Mouse (Mus musculus) MEL (cell line): ENCODE data around the gene Tubb5. TPM values are rescaled to one million over a fixed set of nuclear protein-coding genes. Genes with fewer than 3 reads are reported as not detected.

Experiments
- DNase-seq: peaks from one replicate; pipeline ENCODE4 v3.0.0; 2011; ENCODE audit warnings: low read depth, low spot score
- H3K27ac ChIP-seq: 2 replicates; pipeline ENCODE4 v1.5.1; 2012; ENCODE audit warnings: low read depth, mild to moderate bottlenecking, control low read depth, low read length, moderate library complexity; ENCODE audit not compliant: control insufficient read depth
- H3K27me3 ChIP-seq, 2 experiments: fragments of 150-350 bp in 1 of 2; sonication (generic) in 1 of 2; 2 replicates each; pipeline ENCODE4 v1.6.1; 2012; ENCODE audit warnings: low read length in 2 of 2, mild to moderate bottlenecking in 2 of 2, improper control_type of control experiment in 1 of 2, moderate library complexity in 1 of 2; ENCODE audit not compliant: insufficient read depth in 2 of 2, control insufficient read depth in 1 of 2
- H3K36me3 ChIP-seq, 2 experiments: 2 replicates each; pipeline ENCODE4 v1.6.1; 2012 to 2014; ENCODE audit warnings: low read length in 2 of 2, improper control_type of control experiment in 1 of 2, inconsistent platforms in 1 of 2, mild to moderate bottlenecking in 1 of 2; ENCODE audit not compliant: insufficient read depth in 2 of 2, control insufficient read depth in 1 of 2
- H3K4me1 ChIP-seq, 2 experiments: fragments of 150-350 bp in 1 of 2; sonication (generic) in 1 of 2; 2 replicates each; pipeline ENCODE4 v1.6.1; 2012; ENCODE audit warnings: low read length in 2 of 2, improper control_type of control experiment in 1 of 2, mild to moderate bottlenecking in 1 of 2; ENCODE audit not compliant: insufficient read depth in 2 of 2, control insufficient read depth in 1 of 2
- H3K4me3 ChIP-seq, 2 experiments: fragments of 150-350 bp in 1 of 2; sonication (generic) in 1 of 2; 2 replicates each; pipeline ENCODE4 v1.5.1; 2012; ENCODE audit warnings: low read depth in 2 of 2, low read length in 2 of 2, mild to moderate bottlenecking in 2 of 2, moderate library complexity in 2 of 2, control low read depth in 1 of 2, improper control_type of control experiment in 1 of 2; ENCODE audit not compliant: control insufficient read depth in 1 of 2, insufficient read depth in 1 of 2
- H3K79me2 ChIP-seq: 2 replicates; pipeline ENCODE4 v1.6.1; 2012; ENCODE audit warnings: mild to moderate bottlenecking, low read length, moderate library complexity; ENCODE audit not compliant: control insufficient read depth, poor library complexity, insufficient read depth
- H3K9ac ChIP-seq: 2 replicates; pipeline ENCODE4 v1.6.1; 2012; ENCODE audit warnings: low read depth, mild to moderate bottlenecking, control low read depth, low read length, moderate library complexity; ENCODE audit not compliant: control insufficient read depth, poor library complexity, severe bottlenecking
- H3K9me3 ChIP-seq: fragments of 150-350 bp; sonication (generic); replicated peaks from 2 replicates; pipeline ENCODE4 v1.6.1; 2012; ENCODE audit warnings: mild to moderate bottlenecking, low read length, improper control_type of control experiment, moderate library complexity; ENCODE audit not compliant: insufficient read depth
- CHD1 ChIP-seq: IDR thresholded peaks from 2 replicates; pipeline ENCODE4 v1.6.1; 2012; ENCODE audit warnings: low read depth, mild to moderate bottlenecking, inconsistent platforms, low read length, improper control_type of control experiment
- E2F4 ChIP-seq: IDR thresholded peaks from 2 replicates; pipeline ENCODE4 v1.6.1; 2011; ENCODE audit warnings: low read depth, low read length, improper control_type of control experiment, borderline replicate concordance
- EP300 ChIP-seq, 2 experiments: IDR thresholded peaks; 2 replicates each; pipeline ENCODE4 v1.6.1; 2011; ENCODE audit warnings: improper control_type of control experiment in 2 of 2, low read length in 2 of 2, low read depth in 1 of 2, mild to moderate bottlenecking in 1 of 2
- GABPA ChIP-seq: IDR thresholded peaks from 2 replicates; pipeline ENCODE4 v1.6.1; 2012; ENCODE audit warnings: low read depth, mild to moderate bottlenecking, inconsistent platforms, low read length, improper control_type of control experiment, moderate library complexity
- GATA1 ChIP-seq: IDR thresholded peaks from 2 replicates; pipeline ENCODE4 v1.6.1; 2011; ENCODE audit warnings: low read depth, low read length, improper control_type of control experiment
- HCFC1 ChIP-seq: IDR thresholded peaks from 2 replicates; pipeline ENCODE4 v1.6.1; 2012; ENCODE audit warnings: low read depth, mild to moderate bottlenecking, inconsistent platforms, low read length, improper control_type of control experiment, moderate library complexity
- JUND ChIP-seq: IDR thresholded peaks from 2 replicates; pipeline ENCODE4 v1.6.1; 2011; ENCODE audit warnings: low read depth, mild to moderate bottlenecking, improper control_type of control experiment, low read length
- KAT2A ChIP-seq: conservative IDR thresholded peaks from 2 replicates; pipeline ENCODE4 v1.6.1; 2012; ENCODE audit warnings: low read depth, low read length, improper control_type of control experiment, inconsistent platforms
- MAFK ChIP-seq: IDR thresholded peaks from 2 replicates; pipeline ENCODE4 v1.6.1; 2011; ENCODE audit warnings: low read depth, mild to moderate bottlenecking, low read length, improper control_type of control experiment, borderline replicate concordance
- MEF2A ChIP-seq: IDR thresholded peaks from 2 replicates; pipeline ENCODE4 v1.6.1; 2014; ENCODE audit warnings: low read depth, mild to moderate bottlenecking, inconsistent platforms, low read length, improper control_type of control experiment; ENCODE audit not compliant: poor library complexity, insufficient replicate concordance, severe bottlenecking; ENCODE audit errors: extremely low read depth
- MXI1 ChIP-seq: IDR thresholded peaks from 2 replicates; pipeline ENCODE4 v1.6.1; 2011; ENCODE audit warnings: mild to moderate bottlenecking, low read depth, low read length, improper control_type of control experiment
- NRF1 ChIP-seq: IDR thresholded peaks from 2 replicates; pipeline ENCODE4 v1.6.1; 2014; ENCODE audit warnings: low read depth, mild to moderate bottlenecking, inconsistent platforms, low read length, improper control_type of control experiment, moderate library complexity; ENCODE audit not compliant: poor library complexity, insufficient read depth, severe bottlenecking
- POLR2AphosphoS2 ChIP-seq: IDR thresholded peaks from 2 replicates; pipeline ENCODE4 v1.6.1; 2011; ENCODE audit warnings: low read length, improper control_type of control experiment
- RAD21 ChIP-seq: IDR thresholded peaks from 2 replicates; pipeline ENCODE4 v1.6.1; 2011; ENCODE audit warnings: mild to moderate bottlenecking, low read depth, low read length, improper control_type of control experiment
- SMC3 ChIP-seq: IDR thresholded peaks from 2 replicates; pipeline ENCODE4 v1.6.1; 2011; ENCODE audit warnings: low read depth, low read length, improper control_type of control experiment
- TAL1 ChIP-seq: IDR thresholded peaks from 2 replicates; pipeline ENCODE4 v1.6.1; 2012; ENCODE audit warnings: mild to moderate bottlenecking, inconsistent platforms, low read length, moderate library complexity, mixed read lengths
- TBP ChIP-seq: IDR thresholded peaks from 2 replicates; pipeline ENCODE4 v1.8.0; 2011; ENCODE audit warnings: low read depth, low read length, improper control_type of control experiment
- TCF12 ChIP-seq: IDR thresholded peaks from 2 replicates; pipeline ENCODE4 v1.6.1; 2014; ENCODE audit warnings: low read depth, mild to moderate bottlenecking, inconsistent platforms, low read length, improper control_type of control experiment, moderate library complexity
- UBTF ChIP-seq: IDR thresholded peaks from 2 replicates; pipeline ENCODE4 v1.6.1; 2012; ENCODE audit warnings: low read depth, mild to moderate bottlenecking, inconsistent platforms, low read length, improper control_type of control experiment, moderate library complexity, borderline replicate concordance; ENCODE audit not compliant: insufficient read depth
- polyA plus RNA-seq, 2 experiments: library from polyadenylated mRNA; stranded (reverse) in 1 of 2; unstranded in 1 of 2; fragments of >175 nt in 1 of 2; fragments of >200 nt in 1 of 2; gene quantifications; 2 replicates each; pipeline versions ENCODE4 v1.2.1 to v1.2.4; 2012; ENCODE audit warnings: low replicate concordance in 2 of 2, low read depth in 1 of 2; ENCODE audit not compliant: insufficient read length in 2 of 2, insufficient read depth in 1 of 2, missing spikeins in 1 of 2
- total RNA-seq: library from RNA; depleted of rRNA; stranded (reverse); fragments of 300-350 nt; gene quantifications from 2 replicates; pipeline ENCODE4 v1.2.3, GENCODE M21; 2012

Gene Tubb5
- total and polyA plus RNA-seq, 3 experiments: 1,040 to 1,575 (median 1,137) TPM

GRCm38 (mm10) chr17:35800905-35801304 lies 37.2 kb downstream of the Tubb5 start:
- Histone ChIP-seq H3K9me3 (no peaks in the 10 kb centered on the region), H3K27ac (no peak overlapping the region), H3K4me3 (no peak overlapping the region), H3K27me3 (no peaks in the 10 kb centered on the region), H3K4me1 (peaks cover 7 to 16% of the 10 kb centered on the region in 2 experiments; a peak in 3 of 4 replicates), H3K36me3 (peaks cover 0 to 14% of the 10 kb centered on the region in 2 experiments; a peak in 2 of 4 replicates), H3K79me2 (no peaks in the 10 kb centered on the region), H3K9ac (no peak overlapping the region)
- no peak for TF ChIP-seq NRF1
- TF ChIP-seq SMC3: no peak
- no peak for TF ChIP-seq POLR2AphosphoS2
- TF ChIP-seq TCF12: no peak
- TF ChIP-seq CHD1: no peak
- TF ChIP-seq MEF2A: no peak
- no peak for TF ChIP-seq TAL1
- no peak for TF ChIP-seq UBTF
- no peak for TF ChIP-seq JUND
- TF ChIP-seq KAT2A: no peak
- no peak for TF ChIP-seq GABPA
- TF ChIP-seq HCFC1: no peak
- TF ChIP-seq MAFK: no peak
- TF ChIP-seq MXI1: no peak
- no peak for TF ChIP-seq E2F4
- TF ChIP-seq TBP: no peak
- no peak for TF ChIP-seq RAD21
- no peak for TF ChIP-seq GATA1
- no peak for DNase-seq

GRCm38 (mm10) chr17:35796835-35797234 lies 41.3 kb downstream of the Tubb5 start:
- no peaks in the 10 kb centered on the region for H3K79me2 ChIP-seq
- peak overlapping the region; percentile 56 for H3K27ac ChIP-seq
- H3K9me3 ChIP-seq: no peaks in the 10 kb centered on the region
- H3K36me3 ChIP-seq: peaks cover 0 to 41% of the 10 kb centered on the region in 2 experiments; a peak in 2 of 4 replicates
- H3K4me3 ChIP-seq: no peak overlapping the region
- H3K9ac ChIP-seq: peak overlapping the region; percentile 30
- H3K4me1 ChIP-seq: peaks cover 20 to 37% of the 10 kb centered on the region in 2 experiments
- TF ChIP-seq EP300 (IDR thresholded peaks at IDR 0.05; ENCODE audit: low read depth in 1 of 2, low read length in 2 of 2) (peak in 1 of 2 experiments; percentile 54; a peak in 2 of 4 replicates), GATA1 (peak; percentile 60), MAFK (no peak)
- H3K27me3 ChIP-seq: no peaks in the 10 kb centered on the region
- no peak for DNase-seq
